Mouse (Mus musculus): ENCODE results near the gene 4933400A11Rik. TPM values are rescaled to one million over a fixed set of nuclear protein-coding genes. Genes with fewer than 3 reads are reported as not detected.
A peak's percentile ranks its signal among the peaks of the same experiment; 100 is the strongest.

The 4933400A11Rik gene
- polyA plus RNA-seq, 1 experiment from 2014 or later: not detected

DNA sequence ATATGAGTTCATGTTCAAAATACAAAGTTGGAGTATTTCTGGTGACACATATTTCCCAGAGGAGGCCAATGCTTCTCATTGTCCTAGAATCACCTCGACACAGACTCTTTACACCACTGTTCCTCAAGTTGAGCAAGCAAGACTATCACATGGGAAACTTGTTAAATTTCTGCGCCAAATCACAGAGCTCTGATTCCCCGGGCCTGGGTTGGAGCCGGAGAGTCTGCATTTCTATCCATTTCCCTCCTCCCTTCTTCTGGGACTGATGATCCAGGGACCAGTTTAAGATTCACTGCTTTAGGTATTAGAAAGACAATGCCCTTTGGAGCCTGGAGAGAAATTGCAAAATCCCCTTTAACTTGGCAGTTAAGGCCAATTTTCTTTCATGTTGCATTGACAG, 15.0 kb upstream of the 4933400A11Rik start:
- H3K27me3 ChIP-seq (replicated peaks): 0 out of 2 replicates have a peak, but pooled peaks cover 3% of the 10 kb centered on the region
- H3K36me3 ChIP-seq: no peaks in the 10 kb centered on the region
- no peaks in the 10 kb centered on the region for H3K9me3 ChIP-seq
- no peak overlapping the region for H3K9ac ChIP-seq
- H3K4me2 ChIP-seq (replicated peaks): no peak overlapping the region
- no peak overlapping the region for H3K27ac ChIP-seq
- no peak for ATAC-seq (ENCODE audit: low FRiP score, low read depth)
- 68% methylated on average over 4 of the region's 4 CpGs for whole genome bisulfite sequencing
- no peaks in the 10 kb centered on the region for H3K4me1 ChIP-seq
- H3K4me3 ChIP-seq: no peak overlapping the region

DNA sequence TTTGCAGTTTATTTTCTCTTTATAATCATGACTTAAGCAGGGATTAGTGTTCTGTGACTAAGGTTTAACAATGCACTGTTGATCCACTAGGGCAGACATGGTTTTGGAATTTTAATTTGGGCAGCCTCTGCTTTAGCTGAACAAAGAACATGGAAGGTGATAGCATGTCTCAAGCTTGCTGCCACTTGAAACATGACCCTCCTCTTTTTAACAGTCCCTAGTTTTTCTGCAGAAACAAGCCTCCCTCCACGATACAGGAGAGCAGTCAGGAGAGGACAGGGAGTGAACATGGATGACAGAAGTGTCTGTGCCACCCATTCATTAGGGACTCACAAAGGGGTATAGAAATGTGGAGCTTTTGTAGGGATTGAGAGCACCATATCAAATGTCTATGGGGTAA, 13.4 kb upstream of the 4933400A11Rik start:
- Histone ChIP-seq H3K4me1 (no peaks in the 10 kb centered on the region), H3K36me3 (no peaks in the 10 kb centered on the region), H3K9ac (no peak overlapping the region), H3K27me3 (replicated peaks) (0 out of 2 replicates have a peak, but pooled peaks cover 3% of the 10 kb centered on the region), H3K4me2 (replicated peaks) (no peak overlapping the region), H3K9me3 (no peaks in the 10 kb centered on the region), H3K27ac (no peak overlapping the region), H3K4me3 (no peak overlapping the region)
- 30% methylated on average over 1 of the region's 1 CpGs for WGBS
- ATAC-seq (ENCODE audit: low FRiP score, low read depth): 0 out of 2 replicates have a peak, but pooled peaks have one; percentile 29

DNA sequence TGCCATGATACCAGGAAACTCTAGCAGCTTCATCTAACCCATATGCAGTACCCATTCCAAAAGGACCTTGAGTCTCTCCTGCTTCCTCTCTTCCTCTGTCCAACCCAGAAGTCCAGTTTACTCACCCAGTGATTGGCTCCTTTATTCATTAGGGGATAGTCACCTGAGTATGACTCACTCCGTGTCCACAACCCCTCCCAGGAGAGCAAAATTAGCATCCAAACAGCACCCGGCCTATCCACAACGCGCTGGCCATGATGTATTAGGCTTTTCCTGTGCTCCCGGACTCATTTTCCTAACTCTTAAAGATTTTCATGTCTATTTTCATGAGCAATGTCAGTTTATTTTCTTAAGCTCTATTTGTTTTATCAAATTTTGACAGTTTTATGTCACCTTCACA, 10.3 kb upstream of the 4933400A11Rik start:
- Histone ChIP-seq H3K27ac (no peak overlapping the region), H3K4me3 (no peak overlapping the region), H3K9ac (no peak overlapping the region), H3K4me2 (replicated peaks) (no peak overlapping the region), H3K36me3 (no peaks in the 10 kb centered on the region), H3K9me3 (no peaks in the 10 kb centered on the region), H3K4me1 (no peaks in the 10 kb centered on the region), H3K27me3 (replicated peaks) (0 out of 2 replicates have a peak, but pooled peaks cover 3% of the 10 kb centered on the region)
- 79% methylated on average over 5 of the region's 5 CpGs for WGBS
- ATAC-seq (ENCODE audit: low FRiP score, low read depth): no peak

DNA sequence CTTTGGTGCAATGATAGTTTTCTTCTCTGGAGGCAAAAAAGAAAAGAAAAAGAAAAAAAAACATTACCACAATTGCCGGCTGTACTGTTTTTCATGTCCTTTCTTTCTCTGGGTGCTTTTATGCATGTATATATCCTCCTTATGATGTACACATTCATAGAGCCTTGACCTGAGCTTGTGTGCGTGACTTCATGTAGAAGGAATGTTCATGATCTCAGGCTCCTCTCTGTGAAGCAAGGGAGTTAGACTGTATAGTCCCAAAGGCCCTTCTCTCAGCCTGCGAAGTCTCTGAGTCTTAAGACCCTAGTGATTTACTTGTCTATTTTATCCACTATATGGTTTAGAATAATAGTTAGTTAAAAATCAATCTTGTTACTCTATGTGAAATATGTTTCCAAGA, 21.4 kb downstream of the 4933400A11Rik start:
- H3K4me1 ChIP-seq: no peaks in the 10 kb centered on the region
- 85% methylated on average over 3 of the region's 3 CpGs for WGBS
- H3K4me3 ChIP-seq: no peak overlapping the region
- H3K27me3 ChIP-seq (replicated peaks): no peaks in the 10 kb centered on the region
- no peak overlapping the region for H3K9ac ChIP-seq
- no peak overlapping the region for H3K27ac ChIP-seq
- ATAC-seq (ENCODE audit: low FRiP score, low read depth): no peak
- H3K9me3 ChIP-seq: no peaks in the 10 kb centered on the region
- no peaks in the 10 kb centered on the region for H3K36me3 ChIP-seq
- H3K4me2 ChIP-seq (replicated peaks): no peak overlapping the region

DNA sequence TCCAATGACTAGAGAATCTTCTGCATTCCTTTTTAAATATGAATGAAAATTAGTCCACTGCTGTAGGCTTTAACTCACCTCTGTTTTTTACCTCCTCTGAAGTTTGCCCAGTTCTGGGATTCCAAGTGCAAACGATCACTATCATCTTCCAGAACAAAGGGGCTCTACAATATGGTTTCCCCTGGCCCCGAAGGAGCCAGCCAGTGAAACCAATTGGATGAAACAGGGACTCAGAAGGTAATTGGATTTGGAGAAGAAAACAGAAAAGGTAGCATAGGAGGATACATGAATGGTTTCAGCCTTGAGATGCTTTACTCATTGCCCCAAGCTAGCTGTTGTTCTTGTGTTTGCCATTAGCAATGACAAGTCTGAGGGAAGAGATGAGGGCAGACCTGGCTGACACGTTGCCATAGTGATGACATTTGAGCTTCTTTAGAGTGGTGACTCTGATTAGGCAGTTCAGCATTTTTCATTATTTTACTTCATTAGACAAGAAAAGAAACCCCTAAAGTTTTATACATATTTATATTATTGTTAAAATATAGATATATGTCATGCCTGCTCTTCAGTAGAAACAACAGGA, 44.0 kb downstream of the 4933400A11Rik start:
- Histone ChIP-seq H3K4me1 (no peaks in the 10 kb centered on the region), H3K9me3 (no peaks in the 10 kb centered on the region), H3K4me2 (replicated peaks) (no peak overlapping the region), H3K36me3 (no peaks in the 10 kb centered on the region), H3K27me3 (replicated peaks) (0 out of 2 replicates have a peak, but pooled peaks cover 7% of the 10 kb centered on the region), H3K9ac (no peak overlapping the region), H3K27ac (no peak overlapping the region), H3K4me3 (no peak overlapping the region)
- WGBS: 61% methylated on average over 3 of the region's 3 CpGs
- no peak for ATAC-seq (ENCODE audit: low FRiP score, low read depth)

Other genes starting within 250 kb of the 4933400A11Rik start
- 6.4 and 9.3 TPM in 2 replicates for gene Mid1, start 94.4 kb downstream of the 4933400A11Rik start, polyA plus RNA-seq (2016; fragmentation: Nextera tagmentation; extraction: Ambion mirVana)
- gene Gm21887, start 230.0 kb upstream of the 4933400A11Rik start, polyA plus RNA-seq (2016; fragmentation: Nextera tagmentation; extraction: Ambion mirVana): 240 and 361 TPM in 2 replicates

Measured in neural tube, embryonic 12.5 days (tissue).